Mouse (Mus musculus): ENCODE measurements at regions not wholly inside any gene's neighbourhood (a gene's known extent, or its start where the extent isn't known, plus 50 kb on each side); places are given as distances from the start of the nearest gene placed in this dataset.
"Not testable (repeated sequence)": the region's sequence is repeated elsewhere in the genome, so short reads cannot be mapped to it uniquely, and the experiment has no call there.

GRCm38 (mm10) chr8:39355412-39355811 lies 1319.5 kb upstream of the Adam24 start:
- H3K9ac ChIP-seq = no peak overlapping the region
- no peaks in the 10 kb centered on the region for H3K4me1 ChIP-seq (replicated peaks)
- ATAC-seq = no peak
- H3K4me3 ChIP-seq (replicated peaks) = no peak overlapping the region
- no peaks in the 10 kb centered on the region for H3K9me3 ChIP-seq
- H3K27me3 ChIP-seq (replicated peaks) = no peaks in the 10 kb centered on the region
- no peaks in the 10 kb centered on the region for H3K36me3 ChIP-seq
- H3K27ac ChIP-seq = no peak overlapping the region
- no peak overlapping the region for H3K4me2 ChIP-seq (replicated peaks)
- WGBS = 81% methylated on average over 3 of the region's 3 CpGs

- WGBS = 80% methylated on average over 1 of the region's 1 CpGs
- no peaks in the 10 kb centered on the region for H3K36me3 ChIP-seq
These were observed 1317.8 kb upstream of the Adam24 start for GRCm38 (mm10) chr8:39357111-39357510.

GRCm38 (mm10) chr8:39357865-39358264 lies 1317.0 kb upstream of the Adam24 start:
- Histone ChIP-seq H3K4me2 (replicated peaks) (no peak overlapping the region), H3K9me3 (no peaks in the 10 kb centered on the region), H3K4me1 (replicated peaks) (no peaks in the 10 kb centered on the region), H3K9ac (no peak overlapping the region), H3K27ac (no peak overlapping the region), H3K27me3 (replicated peaks) (no peaks in the 10 kb centered on the region), H3K4me3 (replicated peaks) (no peak overlapping the region), H3K36me3 (no peaks in the 10 kb centered on the region)
- no peak for ATAC-seq
- WGBS = 84% methylated on average over 3 of the region's 3 CpGs

More at GRCm38 (mm10) chr8:39357111-39357510, 1317.8 kb upstream of the Adam24 start:
- Histone ChIP-seq H3K9ac (no peak overlapping the region), H3K4me2 (replicated peaks) (no peak overlapping the region), H3K27ac (no peak overlapping the region), H3K27me3 (replicated peaks) (no peaks in the 10 kb centered on the region), H3K4me1 (replicated peaks) (no peaks in the 10 kb centered on the region), H3K4me3 (replicated peaks) (no peak overlapping the region), H3K9me3 (no peaks in the 10 kb centered on the region)
- ATAC-seq = no peak

- H3K4me1 ChIP-seq (replicated peaks); H3K27me3 ChIP-seq (replicated peaks); H3K4me3 ChIP-seq (replicated peaks); ATAC-seq; H3K9ac ChIP-seq; H3K36me3 ChIP-seq; H3K27ac ChIP-seq; H3K4me2 ChIP-seq (replicated peaks); H3K9me3 ChIP-seq: not testable (repeated sequence)
- 65% methylated on average over 2 of the region's 2 CpGs for WGBS
These were observed 1308.5 kb upstream of the Adam24 start for GRCm38 (mm10) chr8:39366346-39366745.
